Mouse (Mus musculus): ENCODE results near the gene Ddx4. TPM values are rescaled to one million over a fixed set of nuclear protein-coding genes. Genes with fewer than 3 reads are reported as not detected.
"Not testable (repeated sequence)": the region's sequence is repeated elsewhere in the genome, so short reads cannot be mapped to it uniquely, and the experiment has no call there.

Gene Ddx4
- polyA plus RNA-seq, 1 experiment, result not detected

GRCm38 (mm10) chr13:112580590-112581320 lies 71.5 kb downstream of the Ddx4 start:
- no peak overlapping the region for H3K4me2 ChIP-seq (ENCODE audit: low read depth)
- no peak overlapping the region for H3K4me3 ChIP-seq
- H3K79me2 ChIP-seq (ENCODE audit: control insufficient read depth, insufficient read depth), result no peaks in the 10 kb centered on the region
- H3ac ChIP-seq (ENCODE audit: control insufficient read depth, insufficient read length), result no peak overlapping the region
- H3K36me3 ChIP-seq (ENCODE audit: control insufficient read depth, insufficient read depth), result no peaks in the 10 kb centered on the region
- H3K27me3 ChIP-seq (ENCODE audit: control insufficient read depth, insufficient read depth, insufficient read length), result peaks cover 26% of the 10 kb centered on the region
- TF ChIP-seq POLR2A (IDR thresholded peaks at IDR 0.05; ENCODE audit: insufficient read length, low read depth) (no peak), MYOG (IDR thresholded peaks at IDR 0.05; ENCODE audit: control insufficient read depth in 1 of 3, insufficient read depth in 1 of 3, insufficient read length in 2 of 3, low read depth in 2 of 3) (no peak), REST (IDR thresholded peaks at IDR 0.05; ENCODE audit: insufficient read depth, insufficient read length) (no peak), SRF (IDR thresholded peaks at IDR 0.05; ENCODE audit: control insufficient read depth, insufficient read length, low read depth) (no peak), E2F4 (IDR thresholded peaks at IDR 0.05; ENCODE audit: insufficient read depth) (no peak), TCF12 (IDR thresholded peaks at IDR 0.05; ENCODE audit: insufficient read depth, poor library complexity, severe bottlenecking) (no peak), MYOD1 (IDR thresholded peaks at IDR 0.05; ENCODE audit: control insufficient read depth in 1 of 3, insufficient read length in 2 of 3, low read depth in 2 of 3) (no peak), CEBPB (IDR thresholded peaks at IDR 0.05; ENCODE audit: insufficient read depth, poor library complexity, severe bottlenecking) (no peak), POLR2AphosphoS2 (IDR thresholded peaks at IDR 0.05; ENCODE audit: insufficient read length, low read depth) (no peak)

- H3K27me3 ChIP-seq (ENCODE audit: control insufficient read depth, insufficient read depth, insufficient read length), result peaks cover 20% of the 10 kb centered on the region
- not testable (repeated sequence) for H3K79me2 ChIP-seq (ENCODE audit: control insufficient read depth, insufficient read depth); H3K36me3 ChIP-seq (ENCODE audit: control insufficient read depth, insufficient read depth); H3K4me3 ChIP-seq; H3ac ChIP-seq (ENCODE audit: control insufficient read depth, insufficient read length); H3K4me2 ChIP-seq (ENCODE audit: low read depth)
- TF ChIP-seq CEBPB (IDR thresholded peaks at IDR 0.05; ENCODE audit: insufficient read depth, poor library complexity, severe bottlenecking) (0 out of 2 replicates have a peak, but pooled peaks have one; percentile 42), TCF12 (IDR thresholded peaks at IDR 0.05; ENCODE audit: insufficient read depth, poor library complexity, severe bottlenecking) (peak; percentile 31)
These were observed 74.2 kb downstream of the Ddx4 start for GRCm38 (mm10) chr13:112578041-112578440.

GRCm38 (mm10) chr13:112573800-112574199 lies 78.5 kb downstream of the Ddx4 start:
- Histone ChIP-seq H3K27me3 (ENCODE audit: control insufficient read depth, insufficient read depth, insufficient read length) (peaks cover 15% of the 10 kb centered on the region), H3K79me2 (ENCODE audit: control insufficient read depth, insufficient read depth) (no peaks in the 10 kb centered on the region), H3K4me3 (no peak overlapping the region), H3K36me3 (ENCODE audit: control insufficient read depth, insufficient read depth) (no peaks in the 10 kb centered on the region), H3K4me2 (ENCODE audit: low read depth) (no peak overlapping the region), H3ac (ENCODE audit: control insufficient read depth, insufficient read length) (no peak overlapping the region)
- TF ChIP-seq USF1 (IDR thresholded peaks at IDR 0.05; ENCODE audit: low read depth), result no peak
- no peak for TF ChIP-seq MYOG (IDR thresholded peaks at IDR 0.05; ENCODE audit: control insufficient read depth in 1 of 3, insufficient read depth in 1 of 3, insufficient read length in 2 of 3, low read depth in 2 of 3)
- no peak for TF ChIP-seq SRF (IDR thresholded peaks at IDR 0.05; ENCODE audit: control insufficient read depth, insufficient read length, low read depth)
- no peak for TF ChIP-seq REST (IDR thresholded peaks at IDR 0.05; ENCODE audit: insufficient read depth, insufficient read length)
- no peak for TF ChIP-seq E2F4 (IDR thresholded peaks at IDR 0.05; ENCODE audit: insufficient read depth)
- TF ChIP-seq TCF12 (IDR thresholded peaks at IDR 0.05; ENCODE audit: insufficient read depth, poor library complexity, severe bottlenecking), result no peak
- no peak for TF ChIP-seq CEBPB (IDR thresholded peaks at IDR 0.05; ENCODE audit: insufficient read depth, poor library complexity, severe bottlenecking)
- no peak for TF ChIP-seq TCF3 (IDR thresholded peaks at IDR 0.05; ENCODE audit: insufficient read length, low read depth)
- TF ChIP-seq MAX (IDR thresholded peaks at IDR 0.05; ENCODE audit: low read depth), result no peak
- TF ChIP-seq POLR2A (IDR thresholded peaks at IDR 0.05; ENCODE audit: insufficient read length, low read depth), result no peak
- no peak for TF ChIP-seq MYOD1 (IDR thresholded peaks at IDR 0.05; ENCODE audit: control insufficient read depth in 1 of 3, insufficient read length in 2 of 3, low read depth in 2 of 3)
- TF ChIP-seq POLR2AphosphoS2 (IDR thresholded peaks at IDR 0.05; ENCODE audit: insufficient read length, low read depth), result no peak

- H3K4me3 ChIP-seq, result no peak overlapping the region
- H3ac ChIP-seq (ENCODE audit: control insufficient read depth, insufficient read length), result no peak overlapping the region
- H3K4me2 ChIP-seq (ENCODE audit: low read depth), result no peak overlapping the region
- H3K79me2 ChIP-seq (ENCODE audit: control insufficient read depth, insufficient read depth), result no peaks in the 10 kb centered on the region
- TF ChIP-seq POLR2A (IDR thresholded peaks at IDR 0.05; ENCODE audit: insufficient read length, low read depth) (no peak), MYOD1 (IDR thresholded peaks at IDR 0.05; ENCODE audit: control insufficient read depth in 1 of 3, insufficient read length in 2 of 3, low read depth in 2 of 3) (no peak), SRF (IDR thresholded peaks at IDR 0.05; ENCODE audit: control insufficient read depth, insufficient read length, low read depth) (no peak), MAX (IDR thresholded peaks at IDR 0.05; ENCODE audit: low read depth) (no peak), TCF12 (IDR thresholded peaks at IDR 0.05; ENCODE audit: insufficient read depth, poor library complexity, severe bottlenecking) (no peak), MYOG (IDR thresholded peaks at IDR 0.05; ENCODE audit: control insufficient read depth in 1 of 3, insufficient read depth in 1 of 3, insufficient read length in 2 of 3, low read depth in 2 of 3) (no peak), REST (IDR thresholded peaks at IDR 0.05; ENCODE audit: insufficient read depth, insufficient read length) (no peak), E2F4 (IDR thresholded peaks at IDR 0.05; ENCODE audit: insufficient read depth) (no peak), CEBPB (IDR thresholded peaks at IDR 0.05; ENCODE audit: insufficient read depth, poor library complexity, severe bottlenecking) (no peak), USF1 (IDR thresholded peaks at IDR 0.05; ENCODE audit: low read depth) (no peak), TCF3 (IDR thresholded peaks at IDR 0.05; ENCODE audit: insufficient read length, low read depth) (no peak), POLR2AphosphoS2 (IDR thresholded peaks at IDR 0.05; ENCODE audit: insufficient read length, low read depth) (no peak)
- H3K27me3 ChIP-seq (ENCODE audit: control insufficient read depth, insufficient read depth, insufficient read length), result peaks cover 22% of the 10 kb centered on the region
- no peaks in the 10 kb centered on the region for H3K36me3 ChIP-seq (ENCODE audit: control insufficient read depth, insufficient read depth)
These were observed 81.5 kb downstream of the Ddx4 start for GRCm38 (mm10) chr13:112570768-112571167.

GRCm38 (mm10) chr13:112569606-112570005 lies 82.7 kb downstream of the Ddx4 start:
- H3ac ChIP-seq (ENCODE audit: control insufficient read depth, insufficient read length), result no peak overlapping the region
- TF ChIP-seq POLR2A (IDR thresholded peaks at IDR 0.05; ENCODE audit: insufficient read length, low read depth) (no peak), USF1 (IDR thresholded peaks at IDR 0.05; ENCODE audit: low read depth) (no peak), MYOD1 (IDR thresholded peaks at IDR 0.05; ENCODE audit: control insufficient read depth in 1 of 3, insufficient read length in 2 of 3, low read depth in 2 of 3) (no peak), CEBPB (IDR thresholded peaks at IDR 0.05; ENCODE audit: insufficient read depth, poor library complexity, severe bottlenecking) (no peak), TCF3 (IDR thresholded peaks at IDR 0.05; ENCODE audit: insufficient read length, low read depth) (no peak), MAX (IDR thresholded peaks at IDR 0.05; ENCODE audit: low read depth) (no peak), E2F4 (IDR thresholded peaks at IDR 0.05; ENCODE audit: insufficient read depth) (no peak), REST (IDR thresholded peaks at IDR 0.05; ENCODE audit: insufficient read depth, insufficient read length) (no peak), SRF (IDR thresholded peaks at IDR 0.05; ENCODE audit: control insufficient read depth, insufficient read length, low read depth) (no peak), TCF12 (IDR thresholded peaks at IDR 0.05; ENCODE audit: insufficient read depth, poor library complexity, severe bottlenecking) (no peak), POLR2AphosphoS2 (IDR thresholded peaks at IDR 0.05; ENCODE audit: insufficient read length, low read depth) (no peak), MYOG (IDR thresholded peaks at IDR 0.05; ENCODE audit: control insufficient read depth in 1 of 3, insufficient read depth in 1 of 3, insufficient read length in 2 of 3, low read depth in 2 of 3) (no peak)
- no peaks in the 10 kb centered on the region for H3K36me3 ChIP-seq (ENCODE audit: control insufficient read depth, insufficient read depth)
- peaks cover 22% of the 10 kb centered on the region for H3K27me3 ChIP-seq (ENCODE audit: control insufficient read depth, insufficient read depth, insufficient read length)
- no peak overlapping the region for H3K4me3 ChIP-seq
- H3K4me2 ChIP-seq (ENCODE audit: low read depth), result no peak overlapping the region
- no peaks in the 10 kb centered on the region for H3K79me2 ChIP-seq (ENCODE audit: control insufficient read depth, insufficient read depth)

Data from myocyte (in vitro differentiated cells).